Mouse (Mus musculus): Measurements from ENCODE around the gene Rpn2. TPM values are rescaled to one million over a fixed set of nuclear protein-coding genes. Genes with fewer than 3 reads are reported as not detected.

The Rpn2 gene
- polyA plus RNA-seq, 1 experiment from 2014 or later, result 223 TPM

GRCm38 (mm10) chr2:157314310-157314709 is 35.5 kb downstream of the Rpn2 start:
- no peaks in the 10 kb centered on the region for H3K27me3 ChIP-seq
- peak overlapping the region; percentile 61 for H3K27ac ChIP-seq (replicated peaks)
- no peak overlapping the region for H3K9ac ChIP-seq
- WGBS, result 52% methylated on average over 7 of the region's 7 CpGs
- no peak for ATAC-seq (ENCODE audit: low FRiP score, low read depth)
- H3K4me2 ChIP-seq, result no peak overlapping the region
- H3K4me3 ChIP-seq, result no peak overlapping the region
- H3K4me1 ChIP-seq (replicated peaks), result peaks cover 45% of the 10 kb centered on the region
- H3K9me3 ChIP-seq, result no peaks in the 10 kb centered on the region
- H3K36me3 ChIP-seq, result peaks cover 61% of the 10 kb centered on the region

GRCm38 (mm10) chr2:157315486-157315885 is 36.7 kb downstream of the Rpn2 start:
- no peak for ATAC-seq (ENCODE audit: low FRiP score, low read depth)
- Histone ChIP-seq H3K27me3 (no peaks in the 10 kb centered on the region), H3K4me1 (replicated peaks) (peaks cover 45% of the 10 kb centered on the region), H3K4me3 (no peak overlapping the region), H3K27ac (replicated peaks) (peak overlapping the region; percentile 61; the same call in 1 of the 2 replicates), H3K4me2 (no peak overlapping the region), H3K9me3 (no peaks in the 10 kb centered on the region), H3K36me3 (peaks cover 60% of the 10 kb centered on the region), H3K9ac (no peak overlapping the region)
- 81% methylated on average over 6 of the region's 6 CpGs for WGBS

GRCm38 (mm10) chr2:157316358-157316933 is 37.6 kb downstream of the Rpn2 start:
- 84% methylated on average over 14 of the region's 14 CpGs for WGBS
- Histone ChIP-seq H3K9me3 (no peaks in the 10 kb centered on the region), H3K36me3 (peaks cover 57% of the 10 kb centered on the region), H3K9ac (no peak overlapping the region), H3K4me1 (replicated peaks) (peaks cover 47% of the 10 kb centered on the region), H3K4me2 (no peak overlapping the region), H3K27ac (replicated peaks) (no peak overlapping the region; the same call in 1 of the 2 replicates), H3K4me3 (no peak overlapping the region), H3K27me3 (no peaks in the 10 kb centered on the region)
- ATAC-seq (ENCODE audit: low FRiP score, low read depth), result no peak

GRCm38 (mm10) chr2:157317220-157317619 is 38.4 kb downstream of the Rpn2 start:
- peak overlapping the region; percentile 37; the same call in 1 of the 2 replicates for H3K27ac ChIP-seq (replicated peaks)
- no peak overlapping the region for H3K9ac ChIP-seq
- H3K4me2 ChIP-seq, result no peak overlapping the region
- WGBS, result 81% methylated on average over 6 of the region's 6 CpGs
- no peak overlapping the region for H3K4me3 ChIP-seq
- peaks cover 55% of the 10 kb centered on the region for H3K36me3 ChIP-seq
- no peak for ATAC-seq (ENCODE audit: low FRiP score, low read depth)
- H3K9me3 ChIP-seq, result no peaks in the 10 kb centered on the region
- H3K4me1 ChIP-seq (replicated peaks), result peaks cover 51% of the 10 kb centered on the region
- no peaks in the 10 kb centered on the region for H3K27me3 ChIP-seq

GRCm38 (mm10) chr2:157320135-157320534 is 41.3 kb downstream of the Rpn2 start:
- Histone ChIP-seq H3K27me3 (no peaks in the 10 kb centered on the region), H3K4me2 (no peak overlapping the region), H3K36me3 (peaks cover 61% of the 10 kb centered on the region), H3K9me3 (no peaks in the 10 kb centered on the region), H3K27ac (replicated peaks) (no peak overlapping the region), H3K4me1 (replicated peaks) (peaks cover 35% of the 10 kb centered on the region), H3K4me3 (no peak overlapping the region), H3K9ac (no peak overlapping the region)
- no peak for ATAC-seq (ENCODE audit: low FRiP score, low read depth)
- WGBS, result 72% methylated on average over 8 of the region's 8 CpGs

GRCm38 (mm10) chr2:157320886-157321285 is 42.1 kb downstream of the Rpn2 start:
- H3K9me3 ChIP-seq, result no peaks in the 10 kb centered on the region
- 37% methylated on average over 5 of the region's 5 CpGs for WGBS
- no peak overlapping the region for H3K4me3 ChIP-seq
- H3K27me3 ChIP-seq, result no peaks in the 10 kb centered on the region
- no peak overlapping the region for H3K4me2 ChIP-seq
- H3K9ac ChIP-seq, result no peak overlapping the region
- peaks cover 64% of the 10 kb centered on the region for H3K36me3 ChIP-seq
- H3K4me1 ChIP-seq (replicated peaks), result peaks cover 29% of the 10 kb centered on the region
- peak overlapping the region; percentile 36; the same call in 1 of the 2 replicates for H3K27ac ChIP-seq (replicated peaks)
- ATAC-seq (ENCODE audit: low FRiP score, low read depth), result no peak

GRCm38 (mm10) chr2:157322029-157322766 is 43.4 kb downstream of the Rpn2 start:
- Histone ChIP-seq H3K4me3 (no peak overlapping the region), H3K27me3 (no peaks in the 10 kb centered on the region), H3K4me2 (no peak overlapping the region), H3K36me3 (peaks cover 61% of the 10 kb centered on the region), H3K4me1 (replicated peaks) (peaks cover 19% of the 10 kb centered on the region), H3K9ac (no peak overlapping the region), H3K27ac (replicated peaks) (peak overlapping the region; percentile 75), H3K9me3 (no peaks in the 10 kb centered on the region)
- 62% methylated on average over 5 of the region's 5 CpGs for WGBS
- no peak for ATAC-seq (ENCODE audit: low FRiP score, low read depth)

- Histone ChIP-seq H3K9ac (no peak overlapping the region), H3K27me3 (no peaks in the 10 kb centered on the region), H3K9me3 (no peaks in the 10 kb centered on the region), H3K36me3 (peaks cover 52% of the 10 kb centered on the region), H3K4me1 (replicated peaks) (peaks cover 29% of the 10 kb centered on the region), H3K4me3 (no peak overlapping the region), H3K4me2 (no peak overlapping the region), H3K27ac (replicated peaks) (no peak overlapping the region)
- WGBS, result 94% methylated on average over 2 of the region's 2 CpGs
- ATAC-seq (ENCODE audit: low FRiP score, low read depth), result no peak
Measured at GRCm38 (mm10) chr2:157325238-157325637, 46.4 kb downstream of the Rpn2 start.

- peaks cover 17% of the 10 kb centered on the region for H3K4me1 ChIP-seq (replicated peaks)
Measured at GRCm38 (mm10) chr2:157328106-157328505, 49.3 kb downstream of the Rpn2 start.

GRCm38 (mm10) chr2:157328570-157328969 is 49.8 kb downstream of the Rpn2 start:
- no peak overlapping the region for H3K9ac ChIP-seq

More at GRCm38 (mm10) chr2:157328106-157328505, 49.3 kb downstream of the Rpn2 start:
- Histone ChIP-seq H3K9ac (no peak overlapping the region), H3K36me3 (peaks cover 34% of the 10 kb centered on the region), H3K27ac (replicated peaks) (peak overlapping the region; percentile 70), H3K27me3 (no peaks in the 10 kb centered on the region), H3K4me3 (no peak overlapping the region), H3K4me2 (no peak overlapping the region), H3K9me3 (no peaks in the 10 kb centered on the region)
- no peak; the same call in 1 of the 2 replicates for ATAC-seq (ENCODE audit: low FRiP score, low read depth)
- 30% methylated on average over 5 of the region's 5 CpGs for WGBS

GRCm38 (mm10) chr2:157332059-157332458 is 53.2 kb downstream of the Rpn2 start:
- H3K27ac ChIP-seq (replicated peaks), result peak overlapping the region; percentile 18
- no peak overlapping the region for H3K4me2 ChIP-seq
- no peaks in the 10 kb centered on the region for H3K27me3 ChIP-seq
- peaks cover 3% of the 10 kb centered on the region; the same call in 1 of the 2 replicates for H3K36me3 ChIP-seq
- WGBS, result 49% methylated on average over 5 of the region's 5 CpGs
- H3K9ac ChIP-seq, result no peak overlapping the region
- H3K4me1 ChIP-seq (replicated peaks), result peaks cover 17% of the 10 kb centered on the region
- no peaks in the 10 kb centered on the region for H3K9me3 ChIP-seq
- no peak for ATAC-seq (ENCODE audit: low FRiP score, low read depth)
- H3K4me3 ChIP-seq, result no peak overlapping the region

More at GRCm38 (mm10) chr2:157328570-157328969, 49.8 kb downstream of the Rpn2 start:
- Histone ChIP-seq H3K27ac (replicated peaks) (peak overlapping the region; percentile 70), H3K9me3 (no peaks in the 10 kb centered on the region), H3K4me3 (no peak overlapping the region), H3K36me3 (peaks cover 31% of the 10 kb centered on the region), H3K27me3 (no peaks in the 10 kb centered on the region), H3K4me1 (replicated peaks) (peaks cover 17% of the 10 kb centered on the region), H3K4me2 (no peak overlapping the region)
- ATAC-seq (ENCODE audit: low FRiP score, low read depth), result no peak; the same call in 1 of the 2 replicates
- WGBS, result 11% methylated on average over 11 of the region's 11 CpGs

- Histone ChIP-seq H3K36me3 (no peaks in the 10 kb centered on the region), H3K9me3 (no peaks in the 10 kb centered on the region), H3K4me3 (no peak overlapping the region), H3K4me2 (no peak overlapping the region), H3K4me1 (replicated peaks) (peaks cover 40% of the 10 kb centered on the region), H3K9ac (no peak overlapping the region), H3K27ac (replicated peaks) (0 out of 2 replicates have a peak overlapping the region, but pooled peaks have one; percentile 35), H3K27me3 (no peaks in the 10 kb centered on the region)
- WGBS, result 26% methylated on average over 5 of the region's 5 CpGs
- no peak for ATAC-seq (ENCODE audit: low FRiP score, low read depth)
Measured at GRCm38 (mm10) chr2:157338663-157339062, 59.8 kb downstream of the Rpn2 start.

All from hindbrain, embryonic 15.5 days (tissue).